Mouse (Mus musculus): Measurements from ENCODE around the gene Olig1.

Olig1 gene

GRCm38 (mm10) chr16:91309872-91310271 lies 40.3 kb downstream of the Olig1 start:
- in situ Hi-C loops (cut with MboI), result no loop called here

DNA sequence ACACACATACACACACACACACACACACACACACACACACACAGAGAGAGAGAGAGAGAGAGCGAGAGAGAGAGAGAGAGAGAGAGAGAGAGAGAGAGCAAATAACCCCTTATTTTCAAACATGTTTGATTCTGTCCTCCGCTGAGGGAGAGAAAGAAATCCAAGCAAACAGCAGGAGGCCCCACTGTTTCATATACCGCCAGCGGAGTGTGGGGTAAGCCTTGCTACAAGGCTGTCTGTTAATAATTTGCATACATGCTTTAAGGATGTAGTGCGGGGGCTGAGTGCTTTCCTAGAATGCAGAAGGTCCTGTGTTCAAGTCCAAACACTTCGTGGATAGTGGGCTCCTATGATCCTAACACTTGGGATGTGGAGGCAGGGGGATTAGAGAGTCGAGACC lies 43.3 kb downstream of the Olig1 start:
- in situ Hi-C loops (cut with MboI), result no loop called here

GRCm38 (mm10) chr16:91314114-91314775 lies 44.7 kb downstream of the Olig1 start:
- in situ Hi-C loops (cut with MboI), result no loop called here

GRCm38 (mm10) chr16:91320191-91320590 lies 50.6 kb downstream of the Olig1 start:
- in situ Hi-C loops (cut with MboI), result no loop called here

- in situ Hi-C loops (cut with MboI), result no loop called here
Measured at GRCm38 (mm10) chr16:91320608-91321007, 51.0 kb downstream of the Olig1 start.
